In the genomic region with DNA sequence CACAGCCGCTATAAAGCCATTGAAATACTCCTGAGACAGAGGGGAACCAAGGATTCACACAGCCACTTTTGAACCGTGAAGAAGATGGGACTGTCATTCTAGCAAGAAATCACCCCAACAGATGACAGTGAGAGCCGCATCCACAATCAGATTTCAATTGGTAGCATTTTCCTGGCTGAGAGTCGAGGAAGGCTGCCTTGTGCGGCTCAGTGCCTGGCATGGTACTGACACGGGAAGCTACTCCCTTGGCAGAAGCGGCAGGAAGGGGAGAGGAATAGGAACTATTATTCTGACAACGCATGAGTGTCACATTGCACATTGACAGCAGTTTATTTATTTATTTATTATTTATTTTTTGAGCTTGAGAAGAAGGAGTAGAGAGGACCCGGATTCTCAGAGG, we compare ENCODE assay signal across 13 mouse cellular contexts.
"Had no signal": no experiment of that assay in that cellular context is flagged by ENCODE, and none has a peak within 500 bp of the region (broad histone marks: within the 10 kb centered on the region; RNA-seq: fewer than 3 reads in every experiment).

No protein-coding gene starts in this region.

- DNase-seq: kidney, postnatal 25 days; liver; liver, embryonic 13.5 days; liver, postnatal 0 days; lung, postnatal 14 days; thymus, postnatal 4 days had no signal

- H3K4me1 ChIP-seq: liver, embryonic 13.5 days; lung, embryonic 15.5 days; megakaryocyte, embryonic 14.5 days; midbrain, embryonic 13.5 days; neural tube, embryonic 12.5 days had no signal

- H3K4me2 ChIP-seq: limb, embryonic 12.5 days; liver, embryonic 13.5 days; lung, embryonic 15.5 days; midbrain, embryonic 13.5 days; neural tube, embryonic 12.5 days had no signal

- H3K27me3 ChIP-seq: limb, embryonic 12.5 days; liver, embryonic 13.5 days; lung, embryonic 15.5 days; megakaryocyte, embryonic 14.5 days; midbrain, embryonic 13.5 days; neural tube, embryonic 12.5 days had no signal

- H3K27ac ChIP-seq: limb, embryonic 12.5 days; liver, embryonic 13.5 days; lung, embryonic 15.5 days; macrophage; midbrain, embryonic 13.5 days; neural tube, embryonic 12.5 days; stomach, postnatal 0 days had no signal

- ATAC-seq: liver, postnatal 0 days; midbrain, embryonic 13.5 days had no signal

- H3K9ac ChIP-seq: limb, embryonic 12.5 days; liver, embryonic 13.5 days; liver, postnatal 0 days; lung, embryonic 15.5 days; midbrain, embryonic 13.5 days; neural tube, embryonic 12.5 days had no signal

- H3K36me3 ChIP-seq: limb, embryonic 12.5 days; liver, embryonic 13.5 days; lung, embryonic 15.5 days; midbrain, embryonic 13.5 days; neural tube, embryonic 12.5 days had no signal

- H3K4me3 ChIP-seq: limb, embryonic 12.5 days; liver, embryonic 13.5 days; lung, embryonic 15.5 days; megakaryocyte, embryonic 14.5 days; midbrain, embryonic 13.5 days; neural tube, embryonic 12.5 days had no signal

- H3K9me3 ChIP-seq: limb, embryonic 12.5 days; liver, embryonic 13.5 days; lung, embryonic 15.5 days; midbrain, embryonic 13.5 days; neural tube, embryonic 12.5 days had no signal
